Mouse (Mus musculus) cerebellum, adult (tissue): Measurements from ENCODE around the gene Gm20388.
A peak's percentile ranks its signal among the peaks of the same experiment; 100 is the strongest.

Experiments used
- ATAC-seq: cut with Nextera tagmentation; 2 replicates; pipeline ENCODE4 v1.9.2; 2017; ENCODE audit warnings: mild to moderate bottlenecking, moderate library complexity, mixed read lengths; ENCODE audit not compliant: insufficient number of reproducible peaks, low FRiP score, low TSS enrichment

The Gm20388 gene

GRCm38 (mm10) chr8:122906463-122907021 lies 2995.9 kb downstream of the Gm20388 start:
- ATAC-seq, result peak; percentile 65; the same call in 1 of the 2 replicates

- no peak for ATAC-seq
Observed at GRCm38 (mm10) chr8:122912150-122912549, 3001.5 kb downstream of the Gm20388 start.

- ATAC-seq, result peak; percentile 68; the same call in 1 of the 2 replicates
Observed at GRCm38 (mm10) chr8:122912871-122913270, 3002.2 kb downstream of the Gm20388 start.

GRCm38 (mm10) chr8:122916766-122917165 lies 3006.1 kb downstream of the Gm20388 start:
- no peak for ATAC-seq

- no peak for ATAC-seq
Observed at GRCm38 (mm10) chr8:122917531-122918392, 3007.1 kb downstream of the Gm20388 start.

GRCm38 (mm10) chr8:122918438-122919107 lies 3007.9 kb downstream of the Gm20388 start:
- ATAC-seq, result no peak

- ATAC-seq, result no peak
Observed at GRCm38 (mm10) chr8:122920890-122921289, 3010.2 kb downstream of the Gm20388 start.

GRCm38 (mm10) chr8:122922945-122923344 lies 3012.3 kb downstream of the Gm20388 start:
- ATAC-seq, result no peak

GRCm38 (mm10) chr8:122923431-122924090 lies 3012.9 kb downstream of the Gm20388 start:
- no peak for ATAC-seq

- no peak for ATAC-seq
Observed at GRCm38 (mm10) chr8:122924091-122924490, 3013.4 kb downstream of the Gm20388 start.

GRCm38 (mm10) chr8:122925939-122926722 lies 3015.5 kb downstream of the Gm20388 start:
- ATAC-seq, result no peak

- ATAC-seq, result no peak
Observed at GRCm38 (mm10) chr8:122926782-122927181, 3016.1 kb downstream of the Gm20388 start.

- ATAC-seq, result no peak
Observed at GRCm38 (mm10) chr8:122927841-122928240, 3017.2 kb downstream of the Gm20388 start.

- no peak for ATAC-seq
Observed at GRCm38 (mm10) chr8:122928631-122929224, 3018.1 kb downstream of the Gm20388 start.

GRCm38 (mm10) chr8:122931834-122932560 lies 3021.4 kb downstream of the Gm20388 start:
- no peak for ATAC-seq

- no peak for ATAC-seq
Observed at GRCm38 (mm10) chr8:122932561-122932959, 3021.9 kb downstream of the Gm20388 start.

- ATAC-seq, result no peak
Observed at GRCm38 (mm10) chr8:122933973-122934372, 3023.3 kb downstream of the Gm20388 start.

GRCm38 (mm10) chr8:122935118-122935517 lies 3024.5 kb downstream of the Gm20388 start:
- peak; percentile 49; the same call in 1 of the 2 replicates for ATAC-seq

- ATAC-seq, result no peak
Observed at GRCm38 (mm10) chr8:122935912-122936311, 3025.3 kb downstream of the Gm20388 start.
